Mouse (Mus musculus): ENCODE data around the gene Snx30. TPM values are rescaled to one million over a fixed set of nuclear protein-coding genes. Genes with fewer than 3 reads are reported as not detected.

Gene Snx30
- polyA plus RNA-seq, 1 experiment from 2014 or later = 6.4 TPM

GRCm38 (mm10) chr4:59837659-59838058, 32.0 kb downstream of the Snx30 start:
- Histone ChIP-seq H3K27ac (replicated peaks) (no peak overlapping the region), H3K27me3 (replicated peaks; ENCODE audit: low read depth, poor library complexity, severe bottlenecking) (no peaks in the 10 kb centered on the region), H3K4me1 (peaks cover 3% of the 10 kb centered on the region; the same call in 1 of the 2 replicates), H3K9me3 (0 out of 2 replicates have a peak, but pooled peaks cover 2% of the 10 kb centered on the region), H3K4me3 (no peak overlapping the region), H3K36me3 (replicated peaks) (peaks cover 12% of the 10 kb centered on the region)
- no peak for DNase-seq (ENCODE audit: low spot score)
- 77% methylated on average over 7 of the region's 7 CpGs for WGBS

DNA sequence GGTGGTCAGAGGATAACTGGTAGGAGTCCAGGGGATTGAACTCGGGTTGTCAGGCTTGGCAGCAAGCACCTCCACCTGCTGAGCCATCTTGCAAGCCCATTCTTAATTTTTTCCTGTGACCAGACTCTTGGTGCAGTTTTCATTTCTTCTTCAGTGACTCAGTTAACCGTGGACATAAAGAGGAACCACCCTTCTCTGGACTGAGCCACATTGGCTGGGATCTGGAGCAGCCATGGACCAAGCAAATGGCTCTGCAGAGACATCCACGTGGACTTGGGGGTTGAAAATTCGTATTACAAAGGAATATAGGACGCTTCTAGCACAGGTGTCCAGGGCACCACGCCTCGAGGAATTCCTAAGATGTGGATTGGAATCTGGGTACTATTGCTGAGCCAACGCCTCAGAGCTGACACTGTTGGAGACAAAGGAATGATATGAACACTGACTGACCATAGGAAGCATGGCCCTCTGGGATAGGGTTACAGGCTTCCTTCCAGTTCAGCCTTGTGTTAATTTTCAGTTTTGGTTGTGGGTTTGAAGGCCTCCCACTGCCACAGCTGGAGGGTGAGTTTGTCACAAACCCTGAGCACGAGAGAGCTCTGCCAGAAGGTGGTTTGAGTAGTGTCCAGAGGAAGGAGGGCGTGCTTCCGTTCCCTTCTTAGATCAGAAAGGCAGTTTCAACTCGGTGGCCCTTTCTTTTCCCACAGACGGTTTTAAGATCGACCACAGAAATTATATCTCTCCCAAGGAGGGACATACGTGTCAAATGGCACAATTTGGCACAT, 39.0 kb downstream of the Snx30 start:
- DNase-seq (ENCODE audit: low spot score) = no peak
- H3K36me3 ChIP-seq (replicated peaks) = peaks cover 9% of the 10 kb centered on the region
- no peak overlapping the region for H3K4me3 ChIP-seq
- H3K27ac ChIP-seq (replicated peaks) = no peak overlapping the region
- H3K27me3 ChIP-seq (replicated peaks; ENCODE audit: low read depth, poor library complexity, severe bottlenecking) = no peaks in the 10 kb centered on the region
- 89% methylated on average over 15 of the region's 15 CpGs for WGBS
- peaks cover 3% of the 10 kb centered on the region; the same call in 1 of the 2 replicates for H3K4me1 ChIP-seq
- no peaks in the 10 kb centered on the region for H3K9me3 ChIP-seq

DNA sequence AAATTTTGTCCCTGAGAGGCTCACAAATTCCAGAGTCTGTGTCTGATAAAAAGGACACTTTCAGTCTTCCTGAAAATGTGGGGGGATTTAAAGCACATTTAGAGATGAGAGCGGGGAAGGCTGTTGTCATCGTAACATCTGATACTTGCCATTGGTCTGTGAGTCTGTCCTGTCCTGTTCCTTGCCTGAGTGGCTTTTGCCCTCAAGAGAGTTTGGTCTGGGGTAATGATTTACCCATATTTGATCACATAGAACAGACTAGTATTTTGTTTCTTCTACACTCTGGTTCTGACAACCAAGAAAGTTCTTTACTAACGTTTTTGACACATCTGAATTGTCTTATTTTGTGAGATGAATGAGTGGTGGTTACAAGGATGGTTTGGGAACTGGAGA, 39.6 kb downstream of the Snx30 start:
- Histone ChIP-seq H3K36me3 (replicated peaks) (peaks cover 9% of the 10 kb centered on the region), H3K27ac (replicated peaks) (no peak overlapping the region), H3K27me3 (replicated peaks; ENCODE audit: low read depth, poor library complexity, severe bottlenecking) (no peaks in the 10 kb centered on the region), H3K9me3 (no peaks in the 10 kb centered on the region), H3K4me1 (peaks cover 3% of the 10 kb centered on the region; the same call in 1 of the 2 replicates), H3K4me3 (no peak overlapping the region)
- 92% methylated on average over 3 of the region's 3 CpGs for WGBS
- DNase-seq (ENCODE audit: low spot score) = no peak

DNA sequence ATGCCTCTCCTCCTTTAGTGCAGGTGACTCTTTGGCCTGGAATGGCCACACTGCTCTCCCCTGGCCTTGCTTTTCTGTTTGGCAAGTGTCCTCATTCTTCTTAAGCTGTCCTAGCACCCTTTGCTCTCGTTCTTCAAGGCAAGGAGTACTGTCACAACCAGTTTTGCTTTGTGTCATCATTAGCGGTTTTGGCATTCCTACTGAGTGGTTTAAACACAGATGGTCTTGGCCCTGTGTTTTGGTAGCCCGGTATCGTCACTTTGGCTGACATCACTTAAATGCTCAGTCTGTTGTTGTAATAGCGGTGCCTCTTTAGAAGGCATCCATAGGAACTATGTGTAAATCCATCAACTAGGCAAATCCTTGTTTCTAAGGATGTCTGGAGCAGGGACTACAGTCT, 41.8 kb downstream of the Snx30 start:
- no peak overlapping the region for H3K27ac ChIP-seq (replicated peaks)
- H3K36me3 ChIP-seq (replicated peaks) = peaks cover 9% of the 10 kb centered on the region
- no peak overlapping the region for H3K4me3 ChIP-seq
- H3K9me3 ChIP-seq = no peaks in the 10 kb centered on the region
- 92% methylated on average over 5 of the region's 5 CpGs for WGBS
- H3K4me1 ChIP-seq = peaks cover 1% of the 10 kb centered on the region; the same call in 1 of the 2 replicates
- no peak for DNase-seq (ENCODE audit: low spot score)
- no peaks in the 10 kb centered on the region for H3K27me3 ChIP-seq (replicated peaks; ENCODE audit: low read depth, poor library complexity, severe bottlenecking)

GRCm38 (mm10) chr4:59850181-59850580, 44.5 kb downstream of the Snx30 start:
- H3K36me3 ChIP-seq (replicated peaks) = peaks cover 9% of the 10 kb centered on the region
- WGBS = 78% methylated on average over 2 of the region's 2 CpGs
- H3K27ac ChIP-seq (replicated peaks) = peak overlapping the region; percentile 32; the same call in 1 of the 2 replicates
- H3K9me3 ChIP-seq = no peaks in the 10 kb centered on the region
- DNase-seq (ENCODE audit: low spot score) = peak; percentile 76
- no peaks in the 10 kb centered on the region for H3K4me1 ChIP-seq
- H3K4me3 ChIP-seq = no peak overlapping the region
- H3K27me3 ChIP-seq (replicated peaks; ENCODE audit: low read depth, poor library complexity, severe bottlenecking) = no peaks in the 10 kb centered on the region

DNA sequence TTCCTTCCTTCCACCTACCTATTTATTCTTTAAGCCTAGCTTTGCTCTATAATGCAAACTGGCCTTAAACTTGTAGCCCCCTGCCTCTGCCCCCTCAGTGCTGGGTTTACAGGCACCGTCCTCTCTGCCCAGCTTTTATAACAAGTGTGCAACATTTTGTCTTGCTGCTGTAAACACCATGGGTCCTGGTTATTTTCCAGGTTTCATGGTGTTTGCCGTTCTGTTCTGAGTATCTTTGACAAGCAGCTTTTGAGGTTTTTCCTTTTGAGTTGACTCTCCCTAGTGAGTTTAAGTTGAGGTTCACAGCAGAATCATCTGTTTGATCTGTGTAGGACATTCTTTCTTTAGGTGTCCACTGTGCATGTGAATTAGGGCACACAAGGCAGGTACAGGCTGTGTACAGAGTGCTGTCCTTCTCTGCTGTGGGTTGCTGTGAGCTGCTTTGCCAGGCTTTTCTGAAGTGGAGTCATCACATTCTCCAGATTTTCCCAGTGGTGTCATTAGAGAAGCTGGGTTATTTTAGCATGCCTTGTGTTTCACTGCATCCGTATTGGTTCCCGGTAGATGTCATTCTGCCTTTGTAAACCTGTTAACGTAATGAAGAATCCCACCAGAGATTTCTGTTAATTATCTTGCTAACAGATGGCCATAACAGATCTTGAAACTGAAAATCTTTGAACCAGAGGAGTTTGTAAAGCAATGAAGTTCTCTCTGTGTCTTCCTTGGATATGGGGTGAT, 45.4 kb downstream of the Snx30 start:
- WGBS = 93% methylated on average over 5 of the region's 5 CpGs
- Histone ChIP-seq H3K4me3 (no peak overlapping the region), H3K27me3 (replicated peaks; ENCODE audit: low read depth, poor library complexity, severe bottlenecking) (no peaks in the 10 kb centered on the region), H3K4me1 (no peaks in the 10 kb centered on the region), H3K27ac (replicated peaks) (no peak overlapping the region), H3K36me3 (replicated peaks) (peaks cover 5% of the 10 kb centered on the region), H3K9me3 (no peaks in the 10 kb centered on the region)
- DNase-seq (ENCODE audit: low spot score) = no peak

- H3K9me3 ChIP-seq = no peaks in the 10 kb centered on the region
- no peak for DNase-seq (ENCODE audit: low spot score)
- H3K4me3 ChIP-seq = no peak overlapping the region
- H3K4me1 ChIP-seq = no peaks in the 10 kb centered on the region
- peaks cover 8% of the 10 kb centered on the region; the same call in 1 of the 2 replicates for H3K36me3 ChIP-seq (replicated peaks)
- no peak overlapping the region for H3K27ac ChIP-seq (replicated peaks)
- no peaks in the 10 kb centered on the region for H3K27me3 ChIP-seq (replicated peaks; ENCODE audit: low read depth, poor library complexity, severe bottlenecking)
- 88% methylated on average over 7 of the region's 7 CpGs for WGBS
These were observed 47.5 kb downstream of the Snx30 start for GRCm38 (mm10) chr4:59853155-59853554.

GRCm38 (mm10) chr4:59859693-59860425, 54.2 kb downstream of the Snx30 start:
- Histone ChIP-seq H3K4me3 (no peak overlapping the region), H3K9me3 (no peaks in the 10 kb centered on the region), H3K36me3 (replicated peaks) (peaks cover 8% of the 10 kb centered on the region; the same call in 1 of the 2 replicates), H3K27ac (replicated peaks) (no peak overlapping the region), H3K4me1 (peaks cover 14% of the 10 kb centered on the region; the same call in 1 of the 2 replicates), H3K27me3 (replicated peaks; ENCODE audit: low read depth, poor library complexity, severe bottlenecking) (no peaks in the 10 kb centered on the region)
- DNase-seq (ENCODE audit: low spot score) = no peak
- 69% methylated on average over 16 of the region's 16 CpGs for WGBS

- Histone ChIP-seq H3K4me3 (no peak overlapping the region), H3K4me1 (peaks cover 14% of the 10 kb centered on the region; the same call in 1 of the 2 replicates), H3K36me3 (replicated peaks) (peaks cover 8% of the 10 kb centered on the region; the same call in 1 of the 2 replicates), H3K27me3 (replicated peaks; ENCODE audit: low read depth, poor library complexity, severe bottlenecking) (no peaks in the 10 kb centered on the region), H3K9me3 (no peaks in the 10 kb centered on the region), H3K27ac (replicated peaks) (no peak overlapping the region)
- DNase-seq (ENCODE audit: low spot score) = no peak
- WGBS = 64% methylated on average over 2 of the region's 2 CpGs
These were observed 54.8 kb downstream of the Snx30 start for GRCm38 (mm10) chr4:59860431-59860830.

- peaks cover 14% of the 10 kb centered on the region; the same call in 1 of the 2 replicates for H3K4me1 ChIP-seq
- peaks cover 8% of the 10 kb centered on the region; the same call in 1 of the 2 replicates for H3K36me3 ChIP-seq (replicated peaks)
- 71% methylated on average over 4 of the region's 4 CpGs for WGBS
- no peak overlapping the region for H3K4me3 ChIP-seq
- DNase-seq (ENCODE audit: low spot score) = no peak
- H3K27me3 ChIP-seq (replicated peaks; ENCODE audit: low read depth, poor library complexity, severe bottlenecking) = no peaks in the 10 kb centered on the region
- no peaks in the 10 kb centered on the region for H3K9me3 ChIP-seq
- no peak overlapping the region for H3K27ac ChIP-seq (replicated peaks)
These were observed 56.2 kb downstream of the Snx30 start for GRCm38 (mm10) chr4:59861871-59862270.

DNA sequence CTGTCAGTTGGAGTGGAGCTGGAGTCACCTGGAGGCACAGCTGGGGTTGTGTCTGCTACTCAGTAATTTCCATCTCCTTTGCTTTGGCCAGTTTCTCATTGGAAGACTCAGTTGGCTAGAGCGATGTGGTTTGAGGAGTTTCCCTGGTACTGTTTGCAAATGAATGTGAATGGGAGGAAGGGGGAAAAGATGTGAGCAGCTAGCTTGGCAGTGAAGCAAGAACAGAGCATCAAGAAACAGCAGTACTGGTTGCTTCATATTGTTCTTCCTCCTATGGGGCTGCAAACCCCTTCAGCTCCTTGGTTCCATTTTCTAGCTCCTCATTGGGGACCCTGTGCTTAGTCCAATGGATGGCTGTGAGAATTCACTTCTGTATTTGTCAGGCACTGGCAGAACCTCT, 56.7 kb downstream of the Snx30 start:
- no peak for DNase-seq (ENCODE audit: low spot score)
- Histone ChIP-seq H3K4me1 (peaks cover 14% of the 10 kb centered on the region; the same call in 1 of the 2 replicates), H3K36me3 (replicated peaks) (peaks cover 5% of the 10 kb centered on the region; the same call in 1 of the 2 replicates), H3K27ac (replicated peaks) (no peak overlapping the region), H3K9me3 (no peaks in the 10 kb centered on the region), H3K4me3 (no peak overlapping the region), H3K27me3 (replicated peaks; ENCODE audit: low read depth, poor library complexity, severe bottlenecking) (no peaks in the 10 kb centered on the region)
- 90% methylated on average over 1 of the region's 1 CpGs for WGBS

- 0 out of 2 replicates have a peak, but pooled peaks cover 3% of the 10 kb centered on the region for H3K36me3 ChIP-seq (replicated peaks)
- no peak for DNase-seq (ENCODE audit: low spot score)
- H3K9me3 ChIP-seq = no peaks in the 10 kb centered on the region
- H3K4me3 ChIP-seq = no peak overlapping the region
- peaks cover 14% of the 10 kb centered on the region; the same call in 1 of the 2 replicates for H3K4me1 ChIP-seq
- no peaks in the 10 kb centered on the region for H3K27me3 ChIP-seq (replicated peaks; ENCODE audit: low read depth, poor library complexity, severe bottlenecking)
- WGBS = 66% methylated on average over 6 of the region's 6 CpGs
- H3K27ac ChIP-seq (replicated peaks) = no peak overlapping the region
These were observed 58.2 kb downstream of the Snx30 start for GRCm38 (mm10) chr4:59863869-59864268.

All from embryonic facial prominence, embryonic 10.5 days (tissue).